Mouse (Mus musculus): ENCODE results near the gene Gm9268. TPM values are rescaled to one million over a fixed set of nuclear protein-coding genes. Genes with fewer than 3 reads are reported as not detected.
A peak's percentile ranks its signal among the peaks of the same experiment; 100 is the strongest.
"Not testable (repeated sequence)": the region's sequence is repeated elsewhere in the genome, so short reads cannot be mapped to it uniquely, and the experiment has no call there.

Gm9268 gene
- not detected in 2 replicates for polyA plus RNA-seq (2012; ENCODE audit: insufficient read depth, insufficient read length, missing spikeins)

DNA sequence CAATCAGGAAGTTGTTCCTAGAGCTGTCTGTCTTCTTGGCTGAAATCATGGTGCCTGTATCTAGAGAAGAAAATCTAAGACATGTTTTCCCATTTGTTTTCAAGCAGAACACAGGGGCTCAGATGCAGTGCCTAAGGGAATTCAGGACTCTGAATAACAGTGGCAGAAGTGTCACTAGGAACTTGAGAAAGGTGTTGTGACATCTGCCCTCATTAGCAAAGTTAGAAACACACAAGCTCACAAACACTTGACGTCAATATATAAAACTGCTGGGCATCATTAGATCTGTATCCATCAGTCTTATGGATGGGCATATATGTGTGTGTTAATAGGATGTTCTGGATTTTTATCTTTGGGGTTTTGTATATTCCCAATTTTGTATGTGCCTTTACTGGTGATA, at the start of gene Gm9268:
Gene Gm9268 (plus strand): TSS at position 301 of the 400 bp plus-strand sequence.
- not testable (repeated sequence) for H3K27ac ChIP-seq (ENCODE audit: insufficient read depth, low read depth, low read length); H3K4me1 ChIP-seq (ENCODE audit: control insufficient read depth, insufficient read depth, low read length); H3K4me3 ChIP-seq (ENCODE audit: insufficient read depth, low read length)

DNA sequence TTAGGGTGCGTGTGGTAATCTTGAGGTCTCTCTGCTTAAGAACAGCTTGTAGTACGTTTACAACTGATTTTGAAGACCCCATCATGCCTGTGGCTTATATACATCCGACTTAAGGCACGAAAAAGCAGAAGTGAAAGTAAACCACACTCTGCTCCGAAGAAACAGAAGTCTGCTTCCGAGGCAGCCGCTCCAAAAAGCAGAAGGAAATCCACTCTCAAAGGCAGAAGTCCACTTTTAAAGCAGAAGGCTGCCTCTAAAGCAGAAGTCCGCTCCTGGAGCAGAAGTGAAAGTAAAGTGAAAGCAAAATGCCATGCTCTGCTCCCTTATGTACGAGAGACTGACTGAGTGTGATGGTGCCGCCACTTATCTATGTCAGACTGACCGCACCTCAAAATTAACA, 38.5 kb upstream of the Gm9268 start:
- Histone ChIP-seq H3K27ac (ENCODE audit: insufficient read depth, low read depth, low read length) (peak overlapping the region; percentile 94), H3K4me1 (ENCODE audit: control insufficient read depth, insufficient read depth, low read length) (peaks cover 6% of the 10 kb centered on the region), H3K4me3 (ENCODE audit: insufficient read depth, low read length) (no peak overlapping the region; the same call in 1 of the 2 replicates)
- TF ChIP-seq POLR2A (IDR thresholded peaks at IDR 0.05; ENCODE audit: borderline replicate concordance, low read depth, low read length): no peak
- no peak for TF ChIP-seq CTCF (IDR thresholded peaks at IDR 0.05; ENCODE audit: low read depth, low read length)

DNA sequence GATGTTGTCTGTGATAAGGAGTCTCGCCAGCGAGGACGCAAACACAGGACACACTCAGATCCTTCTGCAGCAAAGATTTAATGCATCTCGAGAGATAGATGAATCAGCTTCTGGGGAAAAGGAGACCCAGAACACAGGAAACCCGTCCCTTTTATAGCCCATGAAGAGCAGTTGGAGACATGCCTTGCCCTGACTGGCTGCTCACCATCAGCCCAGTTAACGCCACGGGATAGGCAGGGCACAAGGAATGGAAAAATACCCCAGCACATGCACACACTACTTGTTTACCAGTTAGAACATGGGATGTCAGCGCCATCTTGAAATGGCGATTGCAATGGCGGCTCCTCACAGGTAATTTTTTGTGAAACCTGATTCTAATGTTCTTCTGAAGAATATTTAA, 37.8 kb upstream of the Gm9268 start:
- H3K27ac ChIP-seq (ENCODE audit: insufficient read depth, low read depth, low read length): peak overlapping the region; percentile 92
- no peak overlapping the region for H3K4me3 ChIP-seq (ENCODE audit: insufficient read depth, low read length)
- peaks cover 6% of the 10 kb centered on the region for H3K4me1 ChIP-seq (ENCODE audit: control insufficient read depth, insufficient read depth, low read length)
- TF ChIP-seq POLR2A (IDR thresholded peaks at IDR 0.05; ENCODE audit: borderline replicate concordance, low read depth, low read length): no peak
- no peak for TF ChIP-seq CTCF (IDR thresholded peaks at IDR 0.05; ENCODE audit: low read depth, low read length)

DNA sequence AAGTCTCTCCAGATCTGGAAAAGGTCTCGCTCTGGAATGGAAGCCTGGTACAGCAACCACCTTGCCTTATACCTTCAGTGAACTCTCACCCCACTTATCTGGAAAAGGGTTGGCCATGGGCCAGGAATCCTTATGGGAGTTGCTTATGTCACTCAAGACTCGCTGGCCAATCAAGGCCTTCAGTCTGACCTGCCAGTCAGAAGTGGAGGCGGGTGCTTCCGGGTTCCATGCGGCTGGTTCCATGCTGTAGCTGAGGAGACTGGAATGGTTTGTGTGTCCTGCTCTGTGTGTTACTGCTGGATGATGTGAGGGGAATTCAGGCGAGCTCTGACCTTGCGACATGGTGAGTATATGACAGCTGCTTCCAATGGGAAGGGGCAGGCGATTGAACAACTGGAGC, 59.3 kb downstream of the Gm9268 start:
- no peak for TF ChIP-seq POLR2A (IDR thresholded peaks at IDR 0.05; ENCODE audit: borderline replicate concordance, low read depth, low read length)
- H3K4me3 ChIP-seq (ENCODE audit: insufficient read depth, low read length): no peak overlapping the region
- no peak overlapping the region for H3K27ac ChIP-seq (ENCODE audit: insufficient read depth, low read depth, low read length)
- H3K4me1 ChIP-seq (ENCODE audit: control insufficient read depth, insufficient read depth, low read length): no peaks in the 10 kb centered on the region

Other genes with a start within 250 kb of the Gm9268 start
- not detected in 2 replicates for gene Vmn2r62, start 225.2 kb upstream of the Gm9268 start, polyA plus RNA-seq (2012; ENCODE audit: insufficient read depth, insufficient read length, missing spikeins)
- not detected in 2 replicates for gene Gm2381, start 151.5 kb upstream of the Gm9268 start, polyA plus RNA-seq (2012; ENCODE audit: insufficient read depth, insufficient read length, missing spikeins)
- gene Vmn2r63, start 84.9 kb upstream of the Gm9268 start, polyA plus RNA-seq (2012; ENCODE audit: insufficient read depth, insufficient read length, missing spikeins): not detected in 2 replicates
- gene Zfp936, start 95.5 kb downstream of the Gm9268 start, polyA plus RNA-seq (2012; ENCODE audit: insufficient read depth, insufficient read length, missing spikeins): not detected in 2 replicates

Data from bone marrow macrophage, adult 2 months (primary cell).